Mouse (Mus musculus): ENCODE data around the gene Hspe1.

GRCm38 (mm10) chr1:55051671-55052070 lies 36.3 kb upstream of the Hspe1 start:
- TF ChIP-seq CTCF (conservative IDR thresholded peaks at IDR 0.05; ENCODE audit: low read length) (no peak), NANOG (IDR thresholded peaks at IDR 0.05; ENCODE audit: borderline replicate concordance, low read length) (no peak)
